Mouse (Mus musculus) spleen, postnatal 4 days (tissue): ENCODE measurements around the gene Ccdc124.
A peak's percentile ranks its signal among the peaks of the same experiment; 100 is the strongest.

ENCODE experiments used
- DNase-seq, 2 experiments: peaks; one replicate each; pipeline ENCODE4 v3.0.0; 2022; ENCODE audit warnings: low spot score in 2 of 2

Ccdc124 gene

DNA sequence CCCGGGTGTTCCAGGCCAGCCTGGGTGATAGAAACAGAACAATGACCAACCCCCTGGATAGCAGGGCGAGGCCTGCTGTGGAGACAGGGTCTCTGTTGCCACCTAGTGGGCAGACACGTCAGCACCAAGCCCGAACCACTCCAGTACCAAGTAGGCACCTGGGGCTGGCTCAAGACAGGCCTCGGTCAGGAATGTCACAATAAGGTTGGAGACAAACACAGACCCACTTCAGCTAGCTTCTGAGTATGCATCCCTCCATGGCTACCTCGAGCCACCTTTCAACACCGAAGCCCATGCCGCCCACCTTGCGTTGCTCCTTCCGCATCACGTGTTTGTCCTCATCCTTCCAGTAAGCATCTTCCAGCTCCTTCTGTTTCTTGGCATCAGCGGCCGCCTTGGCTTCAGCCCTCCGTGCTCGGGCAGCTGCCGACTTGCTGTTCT lies 4.1 kb downstream of the Ccdc124 start:
- peak; percentile 79 to 89 for DNase-seq

DNA sequence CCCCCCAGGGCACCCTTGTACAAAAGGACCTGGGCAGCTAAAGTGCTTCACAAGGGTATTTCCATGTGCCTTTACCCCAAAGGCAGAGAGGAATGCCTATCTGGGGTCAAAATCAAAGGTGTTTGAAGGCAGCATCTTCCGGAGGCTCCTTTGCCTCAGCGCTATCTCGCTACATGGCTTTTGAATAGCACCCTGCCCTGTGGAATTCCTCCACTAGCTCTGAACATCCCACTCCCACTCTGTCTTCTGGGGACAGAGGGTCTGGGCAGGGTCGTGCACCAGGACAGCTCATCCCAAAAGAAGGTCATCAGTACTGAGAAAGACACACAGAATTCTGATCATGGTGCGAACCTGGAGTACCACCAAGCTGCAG lies 4.5 kb downstream of the Ccdc124 start:
- DNase-seq: no peak

DNA sequence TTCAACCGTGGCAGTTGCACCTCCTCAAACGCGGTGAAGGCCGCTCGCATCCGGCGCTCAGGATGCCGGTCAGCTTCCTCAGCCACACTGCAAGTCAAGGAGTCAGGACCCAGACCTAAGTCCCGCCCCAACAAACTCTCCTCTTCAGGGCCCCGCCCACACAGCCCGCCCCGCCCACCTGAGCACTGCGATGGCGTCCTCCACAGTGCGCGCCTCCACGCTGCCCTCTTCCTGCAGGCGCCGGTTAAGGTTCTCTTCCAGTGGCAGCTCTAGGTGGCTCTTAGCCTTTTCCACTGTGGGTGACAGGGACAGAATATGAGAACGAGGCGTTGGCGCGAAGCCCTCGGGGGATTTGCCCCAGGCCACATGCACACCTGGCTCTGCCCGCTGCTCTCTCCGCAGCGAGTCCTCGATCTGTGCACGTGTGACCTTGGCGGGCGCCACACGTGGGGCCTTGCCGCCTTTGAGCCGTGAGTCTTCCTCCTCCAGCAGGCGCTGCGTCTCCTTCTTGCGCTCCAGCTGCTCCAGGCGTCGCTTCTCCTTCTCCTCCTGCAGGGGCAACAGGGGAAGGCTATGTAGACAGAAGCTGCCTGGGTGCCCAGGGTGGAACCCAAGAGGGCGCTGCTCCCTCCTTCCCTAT lies 5.1 kb downstream of the Ccdc124 start:
- peak; percentile 75 to 85 for DNase-seq

DNA sequence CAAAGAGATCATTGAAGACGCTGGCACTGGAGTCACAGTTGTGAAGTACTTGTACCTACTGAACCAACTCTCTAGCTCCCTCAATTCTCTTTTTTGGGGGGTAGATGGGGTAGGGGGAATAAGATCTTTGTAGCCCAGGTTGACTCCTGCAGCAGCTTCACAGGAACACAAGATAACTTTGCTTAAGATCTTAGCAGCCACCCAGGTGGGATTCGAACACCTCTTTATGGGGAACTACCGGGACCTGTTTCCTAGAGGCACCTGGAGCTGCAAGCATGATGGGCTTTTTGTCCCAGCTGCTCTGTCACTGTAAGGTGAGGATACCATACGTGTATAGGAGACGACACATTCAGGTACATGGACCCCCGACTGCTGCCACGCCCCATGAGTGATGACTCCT lies 7.2 kb downstream of the Ccdc124 start:
- DNase-seq: no peak

DNA sequence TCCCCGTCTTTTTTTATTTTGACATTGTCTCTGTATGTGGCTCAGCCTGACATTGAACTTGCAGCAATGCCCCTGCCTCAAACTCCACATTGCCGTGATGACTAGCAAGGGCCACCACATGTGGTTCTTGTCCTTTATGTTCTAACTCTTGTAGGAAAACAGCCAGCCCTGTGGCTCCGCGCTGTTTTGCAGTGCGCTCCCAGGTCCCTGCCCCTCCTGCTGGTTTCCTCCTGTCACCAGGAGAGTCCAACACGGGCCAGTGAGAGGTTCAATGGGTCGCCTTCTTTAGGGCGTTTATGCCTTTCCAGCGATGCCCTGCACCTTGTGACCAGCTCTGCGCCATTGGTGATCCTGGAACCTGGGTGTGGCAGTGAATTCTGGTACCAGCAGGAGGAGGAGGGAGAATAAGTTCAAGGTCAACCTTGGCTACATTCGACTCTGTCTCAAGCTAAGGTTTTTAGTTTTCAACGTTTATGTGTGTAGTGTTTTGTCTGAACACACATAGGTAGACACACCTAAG lies 7.7 kb downstream of the Ccdc124 start:
- no peak for DNase-seq

DNA sequence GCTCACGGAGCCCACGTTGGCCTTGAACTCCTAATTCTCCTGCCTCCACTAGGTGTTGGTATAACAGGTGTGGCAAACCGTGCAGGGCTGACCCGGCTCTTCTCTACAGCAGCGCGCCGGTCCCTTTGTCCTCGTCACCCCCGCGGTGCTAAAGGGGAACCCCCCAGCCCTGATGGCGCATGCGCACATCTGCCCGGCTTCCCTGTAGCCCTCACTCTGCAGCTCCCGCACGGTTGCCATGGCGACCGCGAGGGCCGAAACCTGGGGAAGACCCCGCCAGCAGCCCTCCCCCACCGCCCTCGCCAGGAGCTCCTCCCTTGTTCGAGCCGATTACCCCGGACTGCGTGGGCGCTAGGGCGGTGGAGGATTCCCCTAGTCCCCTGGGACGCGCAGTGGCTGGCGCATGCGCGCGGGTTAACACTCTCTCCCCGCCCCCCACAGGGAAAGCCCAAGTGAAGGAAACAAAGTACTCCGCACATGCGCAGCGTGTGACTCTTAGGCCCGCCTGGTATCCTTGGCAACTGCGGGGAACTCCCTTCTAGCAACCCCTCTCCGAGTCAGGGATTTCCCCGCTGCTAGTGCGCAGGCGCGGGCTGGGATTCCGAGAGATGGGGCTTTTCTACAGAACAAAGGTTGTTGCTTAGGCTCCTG lies 8.3 kb downstream of the Ccdc124 start:
- DNase-seq: peak; percentile 97 to 98

DNA sequence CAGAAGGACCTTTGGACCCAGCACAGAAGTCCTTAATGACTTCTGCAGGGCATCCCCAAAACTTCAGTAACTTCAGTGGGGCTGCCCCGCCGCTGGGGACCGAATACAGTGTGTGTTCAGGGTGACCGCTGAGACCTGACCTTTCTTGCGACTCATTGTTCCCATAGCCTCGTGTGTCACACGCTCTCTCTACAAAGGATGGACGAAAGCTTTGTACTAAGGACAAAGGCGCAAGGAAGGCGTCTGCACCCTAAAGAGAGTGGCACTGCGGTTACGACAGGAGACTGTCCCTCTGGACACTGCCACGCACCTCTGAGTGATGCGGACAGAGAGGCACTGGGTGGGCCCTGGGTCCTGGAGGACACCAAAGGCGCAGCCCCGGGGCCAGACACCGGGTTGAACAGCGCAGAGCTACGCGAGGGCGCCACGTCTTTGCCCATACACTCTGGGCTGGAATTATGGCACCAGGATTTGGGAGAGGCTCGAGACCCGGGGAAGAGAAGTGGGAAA lies 9.0 kb downstream of the Ccdc124 start:
- peak in 1 of 2 experiments; percentile 70 for DNase-seq

DNA sequence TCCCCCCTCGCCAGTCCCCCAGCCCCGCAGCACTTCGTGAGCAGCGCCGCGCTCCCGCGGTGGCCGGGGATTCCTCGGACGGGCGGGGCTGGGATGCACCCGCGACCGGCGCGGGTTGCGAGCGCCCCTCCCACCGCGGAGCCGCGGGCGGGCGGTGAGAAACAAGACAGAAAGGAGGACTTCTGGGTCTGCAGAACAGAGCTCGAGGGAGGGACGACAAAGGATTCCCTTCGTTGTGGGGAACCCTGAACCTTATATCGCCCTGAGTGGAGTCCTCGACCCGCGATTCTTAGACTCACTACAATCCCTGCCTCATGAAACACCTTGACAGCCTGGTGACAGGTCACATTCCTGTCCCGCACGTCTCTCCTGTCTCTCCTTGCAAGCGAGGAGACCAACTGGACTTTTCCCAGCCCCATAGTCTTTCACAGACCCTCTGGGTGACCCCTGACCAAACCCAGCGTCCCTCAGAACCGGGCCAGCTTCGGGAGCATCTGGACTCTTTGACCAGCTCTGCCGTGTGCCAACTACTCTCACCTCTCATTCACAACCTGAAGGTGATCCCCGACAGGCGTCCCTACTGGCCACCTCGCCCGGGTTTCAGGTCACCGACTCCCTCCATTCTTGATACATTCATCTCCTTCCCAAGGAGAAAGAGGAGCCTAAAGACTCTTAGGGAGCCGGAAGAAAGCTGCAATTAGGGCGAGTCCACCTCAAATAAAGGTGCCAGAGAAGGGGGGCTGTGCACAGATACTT lies 9.6 kb downstream of the Ccdc124 start:
- peak in 1 of 2 experiments; percentile 68 for DNase-seq

DNA sequence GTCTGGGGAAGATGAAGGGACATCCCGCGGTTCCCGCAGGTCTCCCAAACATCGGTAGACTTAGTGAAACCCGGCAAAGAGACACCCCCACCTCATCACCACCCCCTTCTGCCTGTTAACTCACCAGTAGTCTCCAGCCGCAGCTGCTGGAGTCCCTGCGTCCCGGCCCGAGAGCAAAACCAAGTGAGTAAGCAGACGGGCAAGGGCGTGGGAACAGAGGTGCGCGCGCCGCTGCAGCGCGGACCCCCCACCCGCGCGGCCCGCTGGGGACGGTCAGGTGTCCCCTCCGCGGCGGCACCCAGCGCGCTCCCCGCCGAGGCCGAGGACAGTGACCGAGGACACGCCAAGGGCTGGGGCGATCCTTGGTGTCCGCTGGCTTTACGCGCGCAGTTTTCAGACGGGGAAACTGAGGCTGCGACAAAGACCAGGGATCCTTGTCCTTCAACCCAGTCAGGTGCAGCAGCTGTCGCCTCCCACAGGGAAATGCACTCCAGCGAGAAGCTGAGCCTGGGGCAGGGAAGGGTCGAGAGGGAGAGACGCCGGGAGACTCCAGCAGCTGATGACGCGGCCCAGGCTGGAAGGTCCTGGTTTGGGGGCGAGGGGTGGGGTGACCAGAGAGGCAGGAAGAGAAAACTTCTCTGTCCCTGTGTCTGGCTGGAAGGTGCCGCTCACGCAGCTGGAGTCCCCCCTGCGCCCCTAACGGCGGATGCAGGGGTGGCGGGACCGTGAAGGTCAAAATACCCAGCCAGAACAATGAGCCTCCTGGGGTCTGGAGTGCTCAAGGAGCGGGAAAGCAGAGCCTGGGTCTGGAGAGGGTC lies 10.7 kb downstream of the Ccdc124 start, which contains the start of gene Kcnn1:
Gene Kcnn1 (minus strand): TSS at position 435 of the 818 bp plus-strand sequence.
- peak in 1 of 2 experiments; percentile 68 for DNase-seq

DNA sequence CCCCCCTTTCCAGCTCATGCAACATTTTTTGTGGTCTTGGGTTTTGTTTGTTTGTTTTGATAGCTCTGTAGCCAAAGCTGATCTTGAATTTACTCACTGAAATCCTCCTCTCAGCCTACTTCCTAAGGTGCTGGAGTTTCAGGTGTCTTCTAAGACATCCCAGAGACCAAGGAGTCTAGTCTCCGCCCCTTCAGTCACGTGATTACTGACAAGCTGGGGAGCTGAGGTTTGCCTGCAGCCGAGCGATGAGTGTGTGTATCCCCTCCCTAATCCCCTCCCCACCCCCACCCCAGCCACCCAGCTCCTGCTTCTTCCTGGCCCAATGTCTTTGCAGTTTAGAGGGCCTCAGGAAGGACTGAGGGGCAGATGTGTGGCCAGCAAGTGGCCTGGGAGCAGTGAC lies 16.2 kb downstream of the Ccdc124 start:
- no peak for DNase-seq

DNA sequence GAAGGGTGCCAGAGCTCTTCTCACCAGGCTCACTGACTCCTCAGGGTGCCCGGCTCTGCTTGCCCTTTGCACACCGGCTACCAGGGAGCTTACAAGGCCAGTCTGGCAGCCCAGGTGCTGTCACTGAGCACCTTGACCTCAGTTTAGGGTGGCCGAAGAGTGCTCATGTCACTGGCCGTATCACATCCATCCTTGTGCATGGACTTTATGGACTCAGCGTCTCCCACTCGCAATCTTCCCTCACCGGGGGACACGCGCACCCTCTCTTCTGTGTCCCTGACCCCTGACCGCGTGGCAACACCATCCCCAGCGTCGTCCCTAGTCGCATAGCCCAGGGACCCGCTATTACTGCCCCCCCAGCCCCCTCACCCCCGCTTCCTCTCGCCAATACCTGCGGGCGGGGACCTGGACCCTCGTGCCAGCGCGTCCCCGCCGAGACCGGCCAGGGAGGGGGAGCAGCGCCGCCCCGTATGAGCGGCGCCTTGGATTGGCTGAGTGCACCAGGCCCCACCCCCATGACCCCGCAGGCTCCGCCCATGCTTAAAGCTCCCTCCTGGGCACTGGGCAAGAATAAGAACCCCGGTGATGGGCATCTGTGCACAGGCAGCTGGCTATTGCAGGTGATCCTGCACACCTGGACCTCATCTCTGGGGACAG lies 17.1 kb downstream of the Ccdc124 start:
- DNase-seq: peak; percentile 68 to 82

DNA sequence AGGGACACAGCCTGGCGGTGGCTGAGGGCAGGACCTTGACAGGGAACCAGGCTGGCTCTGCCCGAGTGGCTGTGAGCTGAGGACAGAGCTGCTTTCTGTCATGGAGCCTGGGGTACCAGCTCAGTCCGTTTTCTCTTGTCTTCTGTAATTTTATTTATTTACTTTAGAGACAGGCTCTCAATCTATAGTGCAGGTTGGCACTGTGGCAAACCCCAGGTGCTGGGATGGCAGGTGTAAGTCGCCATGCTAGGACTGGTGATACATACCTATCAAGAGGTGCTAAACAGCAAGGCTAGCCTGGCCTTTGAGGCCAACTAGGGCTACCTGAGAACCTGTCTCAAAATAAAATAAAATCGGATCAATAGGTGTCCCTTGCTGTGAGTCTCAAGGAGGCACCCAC lies 17.7 kb downstream of the Ccdc124 start:
- DNase-seq: no peak

DNA sequence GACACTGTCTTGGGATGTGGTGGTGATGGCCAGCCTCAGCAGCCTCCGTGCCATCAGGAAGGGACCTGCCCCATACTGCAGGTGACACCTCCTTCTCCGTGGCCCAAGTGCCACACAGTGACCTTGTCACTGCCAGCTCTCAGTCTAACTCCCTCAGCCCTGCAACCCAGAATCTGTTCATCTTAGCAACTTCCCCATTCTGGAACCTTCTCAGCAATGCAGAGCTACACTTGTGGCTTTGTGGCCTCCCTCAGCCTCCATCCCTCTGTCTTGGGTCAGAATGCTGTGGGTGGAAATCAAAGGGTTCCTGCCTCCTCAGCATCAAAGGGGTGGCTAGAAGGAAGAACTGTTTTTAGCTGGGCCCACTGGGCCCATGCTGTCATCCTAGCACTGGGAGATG lies 19.9 kb downstream of the Ccdc124 start:
- peak in 1 of 2 experiments; percentile 63 for DNase-seq

DNA sequence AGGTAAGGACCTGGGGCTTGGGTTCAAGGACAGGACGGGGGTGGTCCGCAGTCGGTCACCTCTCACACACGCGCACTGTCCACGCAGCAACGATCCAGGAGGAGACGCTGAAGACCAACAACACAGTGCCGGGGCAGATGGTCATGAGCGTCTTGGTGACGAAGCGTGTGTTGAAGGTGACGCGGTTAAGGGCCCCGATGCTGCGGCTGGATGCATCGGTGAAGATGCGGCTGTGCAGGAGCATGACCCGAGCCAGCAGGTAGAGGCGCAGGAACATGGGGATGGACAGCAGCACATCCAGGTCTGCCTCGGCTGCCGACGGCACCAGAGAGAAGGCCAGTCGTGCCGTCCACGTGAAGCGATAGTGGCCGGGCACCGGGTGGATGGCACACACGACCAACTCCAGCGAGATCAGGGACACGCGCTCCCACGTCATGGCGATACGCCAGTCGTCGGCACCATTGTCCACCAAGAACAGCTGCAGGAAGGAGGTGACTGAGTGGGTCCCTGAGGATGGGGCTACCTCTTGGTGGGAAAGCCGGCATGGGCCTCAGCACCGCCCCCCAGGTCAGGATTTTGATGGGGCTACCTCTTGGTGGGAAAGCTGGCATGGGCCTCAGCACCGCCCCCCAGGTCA lies 21.0 kb downstream of the Ccdc124 start:
- DNase-seq: peak in 1 of 2 experiments; percentile 62

DNA sequence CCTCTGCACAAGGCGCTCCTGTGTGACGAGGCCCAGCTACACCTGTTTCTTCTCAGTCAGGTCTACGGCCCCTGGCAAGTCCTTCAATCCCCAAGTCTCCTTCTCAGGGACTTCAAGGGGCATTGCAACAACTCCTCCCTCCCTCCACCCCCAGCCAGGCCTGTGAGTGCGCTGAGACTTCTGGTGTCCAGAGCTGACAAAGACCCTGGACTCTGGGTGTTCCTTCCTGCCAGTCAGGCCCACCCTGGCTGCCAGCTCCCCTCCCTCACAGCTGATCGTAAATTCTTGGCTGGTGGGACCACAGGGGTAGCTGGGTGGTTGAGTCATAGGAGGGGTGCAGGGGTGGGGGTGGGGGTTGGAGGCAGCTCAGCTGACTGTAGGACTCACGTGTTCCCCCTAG lies 21.9 kb downstream of the Ccdc124 start:
- no peak for DNase-seq

DNA sequence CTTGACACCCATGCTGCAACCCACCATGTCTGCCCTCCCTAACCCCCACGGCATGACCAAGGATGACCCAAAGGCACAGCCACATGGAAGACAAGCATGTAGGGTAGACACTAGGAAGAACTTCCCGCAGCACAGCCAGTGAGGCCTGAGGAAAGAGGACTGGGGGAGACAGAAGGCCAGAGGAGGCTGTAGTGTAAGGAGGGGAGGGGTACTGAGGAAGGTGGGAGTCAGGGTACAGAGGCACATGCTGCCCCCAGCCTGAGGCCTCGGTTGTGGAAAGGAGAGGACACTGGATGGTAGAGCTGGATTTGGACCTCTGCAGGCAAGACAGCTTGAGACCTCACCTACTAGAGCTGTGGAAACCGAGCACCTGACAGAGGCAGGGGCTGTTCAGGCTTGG lies 22.8 kb downstream of the Ccdc124 start:
- DNase-seq: peak in 1 of 2 experiments; percentile 59

DNA sequence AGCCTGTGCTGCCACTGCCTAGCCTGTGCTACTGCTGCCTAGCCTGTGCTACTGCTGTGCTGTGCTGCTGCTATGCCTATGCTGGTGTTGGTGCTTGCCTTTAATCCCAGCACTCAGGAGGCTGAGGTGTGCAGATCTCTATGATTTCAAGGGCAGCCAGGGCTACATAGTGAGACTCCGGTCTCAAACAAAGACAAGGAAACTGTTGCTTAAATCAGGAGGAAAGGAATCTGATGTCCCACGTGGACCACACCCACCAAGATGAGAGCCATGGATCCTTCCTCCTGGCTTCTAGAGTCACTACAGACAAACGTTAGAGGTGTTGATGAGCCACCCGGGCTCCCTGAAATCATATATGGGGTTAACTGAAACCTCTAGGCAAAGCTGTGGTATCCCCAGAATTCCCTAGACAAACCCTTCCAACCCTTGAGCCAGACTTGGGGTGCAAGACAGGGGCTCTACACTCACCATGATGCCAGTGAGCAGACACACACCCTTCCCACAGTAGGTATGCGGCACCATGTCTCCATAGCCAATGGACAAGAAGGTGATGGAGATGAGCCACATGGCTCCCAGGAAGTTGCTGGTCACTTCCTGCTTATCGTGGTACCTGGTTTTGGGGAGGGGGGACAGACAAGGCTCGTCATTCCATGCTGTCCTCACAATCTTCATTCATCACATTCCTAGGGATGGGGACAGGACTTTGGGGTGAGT lies 23.4 kb downstream of the Ccdc124 start:
- no peak for DNase-seq

DNA sequence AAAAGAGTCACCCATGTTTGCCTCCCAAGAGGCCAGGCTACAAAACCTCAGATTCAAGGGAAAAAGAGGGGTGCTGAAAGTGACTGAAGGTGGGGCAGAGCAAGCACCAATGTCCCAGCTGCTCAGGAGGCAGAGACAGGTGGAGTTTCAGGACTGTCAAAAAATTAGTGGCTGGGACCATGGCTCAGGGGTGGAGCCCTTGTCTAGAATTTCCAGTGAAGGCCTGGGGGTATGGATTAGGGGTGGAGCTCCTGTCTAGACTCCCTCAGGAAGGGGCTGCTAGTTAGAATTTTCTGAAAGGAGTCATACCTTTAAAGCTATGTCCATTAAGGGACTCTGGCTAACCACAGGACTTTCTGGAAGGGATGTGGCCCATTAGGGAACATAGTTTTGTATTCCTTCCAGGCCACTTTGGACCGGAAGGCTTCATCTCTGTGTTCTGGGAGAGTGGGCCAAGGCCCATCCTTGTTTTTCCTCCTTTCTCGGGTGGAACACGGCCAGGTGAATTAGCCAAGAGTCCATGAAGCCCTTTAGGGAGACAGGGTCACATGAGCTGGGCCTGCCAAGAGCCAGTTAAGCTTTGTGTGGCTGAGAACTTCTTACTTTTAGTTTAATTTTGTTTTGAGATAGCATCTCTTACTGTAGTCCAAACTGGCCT lies 24.3 kb downstream of the Ccdc124 start:
- no peak for DNase-seq
